Mouse (Mus musculus): ENCODE measurements around the gene Slc25a10.

DNA sequence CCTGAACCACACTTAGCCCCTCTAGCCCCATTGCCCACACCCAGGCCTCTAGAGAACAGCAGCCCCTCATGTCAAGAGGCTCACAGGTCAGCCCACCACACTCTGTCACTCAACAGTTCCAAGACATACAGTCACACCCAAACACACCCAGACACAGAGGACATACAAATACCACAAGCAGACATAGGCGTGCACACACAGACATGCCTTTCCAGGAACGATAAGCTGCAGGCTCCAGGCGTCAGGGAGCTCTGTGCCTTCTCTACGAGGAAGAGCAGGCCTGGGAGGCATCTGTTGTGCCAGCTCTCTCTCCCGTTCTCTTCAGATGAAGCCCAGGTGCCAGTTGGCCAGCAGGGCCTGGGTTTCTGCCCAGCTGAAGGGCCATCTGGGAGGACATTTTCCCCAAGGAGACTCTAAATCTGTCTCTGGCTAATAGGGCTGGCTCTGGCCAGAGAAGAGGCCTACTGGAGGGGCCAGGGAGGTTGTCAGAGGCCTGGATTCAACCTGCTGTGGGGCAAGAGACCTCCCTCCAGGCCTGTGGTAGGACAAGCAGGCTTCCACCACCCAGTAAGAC lies 29.4 kb downstream of the Slc25a10 start:
- TF ChIP-seq CTCF (IDR thresholded peaks at IDR 0.05; ENCODE audit: borderline replicate concordance, extremely low read depth, insufficient read depth, insufficient read length) (no peak), POLR2A (IDR thresholded peaks at IDR 0.05; ENCODE audit: borderline replicate concordance, extremely low read depth, insufficient read depth, insufficient read length, poor library complexity, severe bottlenecking) (no peak)
